Mouse (Mus musculus) lung, postnatal 14 days (tissue): ENCODE measurements at regions not wholly inside any gene's neighbourhood (a gene's known extent, or its start where the extent isn't known, plus 50 kb on each side); places are given as distances from the start of the nearest gene placed in this dataset.

ENCODE experiments used
- DNase-seq: peaks from one replicate; pipeline ENCODE4 v3.0.0; 2021

- no peak for DNase-seq
Measured at GRCm38 (mm10) chr11:31784332-31784901, 87.6 kb upstream of the Cpeb4 start.

DNA sequence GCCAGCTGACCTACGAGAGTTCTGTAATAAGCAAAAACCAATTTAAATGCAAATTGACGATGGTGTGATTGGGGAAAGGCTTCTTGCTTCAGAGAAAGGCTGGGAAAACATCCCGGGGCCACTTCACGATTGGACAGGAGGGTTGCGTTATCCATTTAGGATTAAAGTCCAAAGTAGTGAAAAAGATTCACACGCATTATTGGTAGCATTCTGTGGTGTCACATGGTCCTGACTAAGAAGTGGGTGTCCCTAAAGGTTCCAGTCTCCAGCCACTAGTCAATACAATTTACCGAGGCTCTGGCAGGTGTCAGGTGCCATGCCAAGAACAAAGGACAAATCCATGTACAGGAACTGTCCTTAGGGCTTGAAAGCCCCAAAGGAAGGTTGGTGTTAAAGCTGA lies 86.9 kb upstream of the Cpeb4 start:
- DNase-seq, result no peak

DNA sequence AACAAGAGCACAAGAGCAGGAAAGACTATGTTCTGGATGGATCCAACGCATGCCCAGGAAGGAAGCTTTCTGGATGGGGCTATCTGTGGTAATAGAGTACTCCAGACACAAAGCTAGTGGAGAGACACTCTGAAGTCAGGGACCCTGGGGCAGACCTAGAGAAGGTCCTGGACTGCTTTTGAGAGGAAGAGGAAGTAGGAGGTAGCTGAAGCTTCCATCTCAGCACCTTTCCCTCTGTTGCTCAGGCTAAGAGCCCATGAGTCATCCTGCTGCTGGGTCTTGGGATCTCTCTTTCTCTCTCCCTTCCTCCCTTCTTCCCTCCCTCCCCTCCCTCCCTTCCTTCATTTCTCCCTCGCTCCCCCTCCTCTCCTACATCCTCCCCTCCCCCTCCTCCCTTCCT lies 84.6 kb upstream of the Cpeb4 start:
- DNase-seq, result no peak

GRCm38 (mm10) chr11:31787917-31788703 lies 83.9 kb upstream of the Cpeb4 start:
- no peak for DNase-seq

- DNase-seq, result no peak
Measured at GRCm38 (mm10) chr11:31789967-31790366, 82.0 kb upstream of the Cpeb4 start.

- DNase-seq, result no peak
Measured at GRCm38 (mm10) chr11:31791264-31791663, 80.7 kb upstream of the Cpeb4 start.

DNA sequence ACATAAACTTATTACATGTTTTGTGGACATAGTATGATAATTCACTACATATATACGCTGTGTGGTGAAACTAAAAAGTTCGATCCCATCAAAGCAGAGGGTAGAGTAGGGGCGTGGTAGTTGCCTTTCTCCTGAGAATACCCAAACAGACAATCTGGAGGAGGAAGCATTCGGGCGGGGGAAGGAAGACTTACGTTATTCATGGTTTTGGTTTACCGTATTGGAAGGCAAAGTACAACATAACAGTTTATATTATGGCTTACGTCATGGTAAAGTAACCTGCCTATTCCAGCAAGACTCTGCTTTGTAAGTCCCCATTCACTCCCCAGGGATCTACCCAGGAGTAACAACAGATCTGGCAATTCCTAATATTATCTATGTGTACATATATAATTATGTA lies 76.9 kb upstream of the Cpeb4 start:
- DNase-seq, result no peak

GRCm38 (mm10) chr11:31796245-31796644 lies 75.8 kb upstream of the Cpeb4 start:
- no peak for DNase-seq

GRCm38 (mm10) chr11:31801575-31801974 lies 70.4 kb upstream of the Cpeb4 start:
- no peak for DNase-seq

- no peak for DNase-seq
Measured at GRCm38 (mm10) chr11:31803319-31803891, 68.6 kb upstream of the Cpeb4 start.

DNA sequence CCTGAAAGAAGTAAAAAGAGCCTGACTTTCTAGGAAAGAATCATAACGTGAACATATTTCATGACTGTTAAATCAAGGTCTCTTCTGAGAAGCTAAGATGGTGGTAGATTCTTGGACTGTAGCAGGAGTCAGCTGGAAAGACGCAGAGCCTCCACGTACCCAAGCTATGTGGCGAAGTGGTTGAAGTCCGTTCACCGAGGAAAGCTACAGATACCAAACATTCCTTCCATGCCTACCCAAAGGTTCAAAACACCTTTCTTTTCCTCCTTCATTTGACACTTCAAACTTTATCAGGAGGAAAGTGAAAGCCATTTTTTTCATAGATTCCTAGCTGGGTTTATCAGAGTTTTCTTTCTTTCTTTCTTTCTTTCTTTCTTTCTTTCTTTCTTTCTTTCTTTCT lies 67.5 kb upstream of the Cpeb4 start:
- no peak for DNase-seq

- DNase-seq, result peak; percentile 48
Measured at GRCm38 (mm10) chr11:31807461-31808215, 64.4 kb upstream of the Cpeb4 start.

- peak; percentile 30 for DNase-seq
Measured at GRCm38 (mm10) chr11:31808216-31808838, 63.7 kb upstream of the Cpeb4 start.

GRCm38 (mm10) chr11:31810011-31810786 lies 61.8 kb upstream of the Cpeb4 start:
- no peak for DNase-seq

- peak; percentile 40 for DNase-seq
Measured at GRCm38 (mm10) chr11:31812215-31812614, 59.8 kb upstream of the Cpeb4 start.

DNA sequence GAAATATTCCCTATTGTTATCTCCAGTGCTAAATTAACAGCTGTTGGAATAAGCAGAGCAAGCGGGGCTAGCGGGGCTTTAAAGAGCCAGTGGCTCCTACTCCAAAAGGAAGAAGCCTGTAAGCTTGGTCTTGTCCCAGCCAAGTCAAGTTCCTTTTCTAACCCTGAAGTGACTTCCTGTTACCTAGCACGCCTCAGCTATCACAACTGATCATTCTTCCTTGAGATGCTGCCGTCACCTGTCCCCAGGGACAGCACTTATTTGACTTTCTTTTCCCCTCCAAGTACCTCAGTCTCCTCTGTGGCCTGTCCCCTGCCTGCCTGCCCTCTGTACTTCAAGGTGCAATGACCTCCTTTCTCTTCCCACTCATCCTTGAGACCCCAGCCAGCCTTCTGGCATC lies 57.4 kb upstream of the Cpeb4 start:
- no peak for DNase-seq

GRCm38 (mm10) chr11:31815855-31816488 lies 56.0 kb upstream of the Cpeb4 start:
- no peak for DNase-seq

DNA sequence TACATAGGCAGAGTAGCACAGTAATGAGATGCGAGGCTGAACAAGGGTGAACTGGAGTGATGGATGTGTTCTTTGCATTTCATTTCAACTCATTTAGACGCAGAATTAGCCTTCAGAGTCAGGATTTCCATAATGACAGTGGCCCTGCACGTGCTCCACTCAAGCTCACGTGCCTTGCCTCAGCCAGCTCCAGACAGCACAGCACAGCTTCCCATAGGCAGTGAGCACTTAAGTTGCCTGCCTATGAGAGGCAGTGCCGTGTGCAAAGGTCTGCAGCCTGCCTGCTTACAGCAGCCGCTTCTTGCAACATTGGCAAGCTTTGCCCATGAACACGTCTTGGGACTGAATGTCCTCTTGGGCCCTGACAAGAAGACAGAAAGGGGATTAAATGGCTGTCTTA lies 54.0 kb upstream of the Cpeb4 start:
- DNase-seq, result no peak

DNA sequence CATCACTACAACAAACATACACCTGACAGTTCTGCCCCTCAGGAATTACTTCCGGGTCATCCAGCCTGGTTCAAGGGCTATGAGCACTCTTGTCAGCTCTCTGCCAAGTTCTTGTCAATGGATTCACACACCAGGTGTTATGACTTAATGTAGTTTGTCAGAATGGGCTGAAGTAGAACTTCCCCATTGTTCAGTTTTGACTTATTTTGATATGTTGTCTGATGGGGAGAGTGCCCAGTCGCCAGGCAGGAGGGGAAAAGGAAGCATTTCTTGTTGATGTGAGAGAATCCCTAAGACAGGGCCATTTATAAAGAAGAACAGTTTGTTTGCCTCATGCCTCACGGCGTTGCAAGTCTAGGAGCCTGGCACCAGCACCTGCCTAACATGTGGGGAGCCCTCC lies 52.0 kb upstream of the Cpeb4 start:
- DNase-seq, result no peak

GRCm38 (mm10) chr11:31821479-31822411 lies 50.3 kb upstream of the Cpeb4 start:
- peak; percentile 54 for DNase-seq
